Mouse (Mus musculus) gastrocnemius, postnatal 10 days (tissue): ENCODE results near the gene Hist1h2ab. TPM values are rescaled to one million over a fixed set of nuclear protein-coding genes. Genes with fewer than 3 reads are reported as not detected.
A peak's percentile ranks its signal among the peaks of the same experiment; 100 is the strongest.

Source experiments
- DNase-seq: peaks from one replicate; pipeline ENCODE4 v3.0.0; 2021; ENCODE audit warnings: mixed read lengths
- microRNA-seq, 2 experiments: library from miRNA; unstranded; fragments of <30 nt; microRNA quantifications; one replicate each; pipeline ENCODE4 v1.2.0; 2021
- total RNA-seq, 2 experiments: library from RNA; stranded (reverse); gene quantifications; 2 replicates each; pipeline ENCODE4 v1.2.3; 2021

The Hist1h2ab gene
- total RNA-seq, 2 experiments from 2014 or later: 187 to 217 TPM

GRCm38 (mm10) chr13:23779025-23779424 lies 28.1 kb downstream of the Hist1h2ab start:
- no peak for DNase-seq

DNA sequence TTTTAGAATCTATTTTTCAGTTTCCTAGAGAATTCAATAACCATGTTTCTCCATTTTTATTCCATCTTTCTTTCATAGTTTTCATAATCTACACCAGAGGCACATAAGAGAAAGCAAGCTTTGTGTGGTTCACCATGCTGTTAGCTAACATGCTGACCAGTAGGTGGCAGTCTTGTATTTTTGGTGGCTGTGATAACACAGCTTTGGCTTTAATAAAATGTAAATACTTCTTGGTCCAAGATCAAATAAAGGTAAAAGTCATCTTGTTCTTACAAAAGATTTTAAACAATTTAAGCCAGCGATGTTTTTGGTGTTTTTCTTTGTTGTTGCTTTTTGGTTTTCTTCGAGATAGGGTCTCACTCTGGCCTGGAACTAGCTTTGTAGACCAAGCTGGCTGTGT lies 41.6 kb downstream of the Hist1h2ab start:
- peak; percentile 18 for DNase-seq

DNA sequence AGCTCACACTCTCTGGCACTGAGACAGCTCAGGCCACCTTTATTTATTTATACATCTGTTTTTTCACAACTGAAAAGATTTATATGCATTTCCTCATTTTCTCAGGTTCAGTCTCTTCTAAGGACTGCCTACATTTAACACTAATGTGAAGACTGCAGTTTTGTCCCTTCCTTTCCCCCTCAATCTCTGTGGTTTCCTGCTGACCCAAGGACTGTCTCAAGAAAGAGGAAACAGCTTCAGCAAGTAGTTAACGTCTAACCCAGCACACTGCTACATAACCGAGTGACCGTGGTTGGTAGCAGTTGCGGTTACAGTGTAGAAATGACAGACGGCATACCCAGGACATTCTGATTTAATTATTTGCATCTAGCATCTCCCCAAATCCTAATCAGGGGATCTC lies 48.5 kb downstream of the Hist1h2ab start:
- DNase-seq: no peak

Small RNAs within 50 kb of the gene (microRNA-seq; reads per million reads assigned to microRNA genes)
- 0 reads per million in 2 experiments for gene Gm44314
- gene Gm44484: 0 reads per million in 2 experiments

Other genes with a start within 250 kb of the Hist1h2ab start
- 100 to 1,000 TPM; 473 to 507 TPM for gene Hist1h4h, start 220.1 kb upstream of the Hist1h2ab start, total RNA-seq
- 100 to 1,000 TPM; 189 to 190 TPM for gene Hist1h2af, start 217.2 kb upstream of the Hist1h2ab start, total RNA-seq
- gene Hist1h3g, start 215.7 kb upstream of the Hist1h2ab start, total RNA-seq: 10 to 100 TPM; 58.4 to 59.9 TPM
- 10 to 100 TPM; 11.8 to 13.3 TPM for gene Hist1h2bh, start 207.7 kb upstream of the Hist1h2ab start, total RNA-seq
- gene Hist1h3f, start 207.1 kb upstream of the Hist1h2ab start, total RNA-seq: 10 to 100 TPM; 53.8 to 66.7 TPM
- gene Hist1h4f, start 199.5 kb upstream of the Hist1h2ab start, total RNA-seq: 100 to 1,000 TPM; 285 to 328 TPM
- 10 to 100 TPM; 17.8 to 19.5 TPM for gene Hist1h1d, start 197.9 kb upstream of the Hist1h2ab start, total RNA-seq
- 100 to 1,000 TPM; 121 to 135 TPM for gene Hist1h3e, start 188.8 kb upstream of the Hist1h2ab start, total RNA-seq
- gene Hist1h2ae, start 179.9 kb upstream of the Hist1h2ab start, total RNA-seq: 10 to 100 TPM; 34.2 to 37.9 TPM
- gene Hist1h2bg, start 179.7 kb upstream of the Hist1h2ab start, total RNA-seq: 100 to 1,000 TPM; 245 to 257 TPM
- gene Hist1h2bf, start 176.9 kb upstream of the Hist1h2ab start, total RNA-seq: 100 to 1,000 TPM; 121 to 140 TPM
- gene Hist1h2ad, start 176.7 kb upstream of the Hist1h2ab start, total RNA-seq: 10 to 100 TPM; 16.0 to 20.6 TPM
- 10 to 100 TPM; 25.8 to 30.6 TPM for gene Hist1h3d, start 175.4 kb upstream of the Hist1h2ab start, total RNA-seq
- 100 to 1,000 TPM; 165 to 171 TPM for gene Hist1h4d, start 169.5 kb upstream of the Hist1h2ab start, total RNA-seq
- gene Hist1h2be, start 130.0 kb upstream of the Hist1h2ab start, total RNA-seq: 10 to 100 TPM; 36.6 to 38.0 TPM
- gene Hist1h1e, start 128.6 kb upstream of the Hist1h2ab start, total RNA-seq: 100 to 1,000 TPM; 182 to 186 TPM
- 1 to 10 TPM; 6.3 to 6.7 TPM for gene Hist1h2ac, start 67.2 kb upstream of the Hist1h2ab start, total RNA-seq
- 10 to 100 TPM; 87.0 to 92.4 TPM for gene Hist1h2bc, start 66.9 kb upstream of the Hist1h2ab start, total RNA-seq
- under 1 TPM; 0.59 to 0.63 TPM for gene Hist1h1t, start 55.3 kb upstream of the Hist1h2ab start, total RNA-seq
- 100 to 1,000 TPM; 153 to 157 TPM for gene Hist1h4c, start 52.7 kb upstream of the Hist1h2ab start, total RNA-seq
- 1 to 10 TPM; 8.1 to 9.5 TPM for gene Hfe, start 40.3 kb upstream of the Hist1h2ab start, total RNA-seq
- 100 to 1,000 TPM; 361 to 459 TPM for gene Hist1h1c, start 12.3 kb upstream of the Hist1h2ab start, total RNA-seq
- 10 to 100 TPM; 86.2 to 86.5 TPM for gene Hist1h3c, start 5.5 kb upstream of the Hist1h2ab start, total RNA-seq
- gene Hist1h2bb, start 4.4 kb upstream of the Hist1h2ab start, total RNA-seq: 100 to 1,000 TPM; 106 to 125 TPM
- gene Hist1h3b, start 1.1 kb downstream of the Hist1h2ab start, total RNA-seq: 100 to 1,000 TPM; 213 to 261 TPM
- gene Hist1h4b, start 5.9 kb downstream of the Hist1h2ab start, total RNA-seq: 100 to 1,000 TPM; 131 to 149 TPM
- gene Hist1h4a, start 10.1 kb downstream of the Hist1h2ab start, total RNA-seq: 100 to 1,000 TPM; 140 to 160 TPM
- 100 to 1,000 TPM; 159 to 176 TPM for gene Hist1h3a, start 11.3 kb downstream of the Hist1h2ab start, total RNA-seq
- gene Hist1h1a, start 12.5 kb downstream of the Hist1h2ab start, total RNA-seq: 100 to 1,000 TPM; 124 to 147 TPM
- not detected for gene Trim38, start 18.8 kb downstream of the Hist1h2ab start, total RNA-seq
- under 1 TPM in 1 of 2 experiments, not detected in 1; 0.11 TPM for gene Slc17a2, start 55.9 kb downstream of the Hist1h2ab start, total RNA-seq
- under 1 TPM in 1 of 2 experiments, not detected in 1; 0.07 TPM for gene Slc17a3, start 88.3 kb downstream of the Hist1h2ab start, total RNA-seq
- gene Slc17a1, start 116.6 kb downstream of the Hist1h2ab start, total RNA-seq: not detected
- not detected for gene Slc17a4, start 163.9 kb downstream of the Hist1h2ab start, total RNA-seq
- not detected for gene Hist1h2ba, start 183.0 kb downstream of the Hist1h2ab start, total RNA-seq
- gene Hist1h2aa, start 183.3 kb downstream of the Hist1h2ab start, total RNA-seq: not detected
- not detected for gene Scgn, start 240.1 kb downstream of the Hist1h2ab start, total RNA-seq